Mouse (Mus musculus) liver, postnatal 0 days (tissue): Measurements from ENCODE around the gene Slc4a1ap.

ENCODE experiments used
- CTCF ChIP-seq: sonication (generic); IDR thresholded peaks from 2 replicates; pipeline ENCODE4 v1.5.1; 2016; ENCODE audit warnings: antibody characterized with exemption, low read depth
- EP300 ChIP-seq: IDR thresholded peaks from 2 replicates; pipeline ENCODE4 v1.6.1; 2016; ENCODE audit warnings: antibody characterized with exemption, low read depth, mild to moderate bottlenecking

DNA sequence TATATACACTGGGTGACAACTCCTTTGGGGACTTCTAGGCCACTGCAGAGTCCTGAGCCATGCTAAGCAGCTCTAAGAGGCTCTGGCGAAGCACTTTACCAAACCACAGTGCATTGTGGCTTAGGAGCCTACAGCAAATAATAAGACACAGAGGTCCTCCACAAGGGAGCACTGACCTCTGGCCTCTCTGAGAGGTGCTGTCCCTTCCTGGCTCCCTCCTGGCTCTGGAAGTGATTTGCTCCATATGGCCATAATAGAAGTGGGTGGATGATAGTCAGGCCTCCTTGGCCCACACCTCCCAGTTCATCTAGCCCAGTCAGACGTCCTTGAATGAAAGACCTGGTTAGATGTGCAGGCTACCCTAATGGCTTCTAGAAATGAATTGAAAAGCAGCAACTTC lies 61.2 kb downstream of the Slc4a1ap start:
- TF ChIP-seq CTCF (no peak), EP300 (no peak)
